Mouse (Mus musculus) forebrain, postnatal 0 days (tissue): ENCODE results near the gene Aox4. TPM values are rescaled to one million over a fixed set of nuclear protein-coding genes. Genes with fewer than 3 reads are reported as not detected.

Experiments
- ATAC-seq: fragments of 200-750 bp; cut with Nextera tagmentation; 2 replicates; pipeline ENCODE4 v1.8.0; 2017; ENCODE audit warnings: mild to moderate bottlenecking, moderate library complexity
- DNase-seq: peaks from one replicate; pipeline ENCODE4 v3.0.0-alpha.2; 2015
- H3K27ac ChIP-seq: fragments of 300-500 bp; sonication (generic); 2 replicates; pipeline ENCODE4 v1.5.1; 2014; ENCODE audit warnings: low read depth, mild to moderate bottlenecking, antibody characterized with exemption, low read length, moderate library complexity, mixed read lengths
- H3K27me3 ChIP-seq: fragments of 300-500 bp; sonication (generic); 2 replicates; pipeline ENCODE4 v1.6.1; 2014; ENCODE audit warnings: mild to moderate bottlenecking, low read length, mixed read lengths; ENCODE audit not compliant: insufficient read depth
- H3K36me3 ChIP-seq: fragments of 300-500 bp; sonication (generic); 2 replicates; pipeline ENCODE4 v1.6.1; 2014; ENCODE audit warnings: mild to moderate bottlenecking, moderate library complexity; ENCODE audit not compliant: insufficient read depth
- H3K4me1 ChIP-seq: fragments of 300-500 bp; sonication (generic); 2 replicates; pipeline ENCODE4 v1.6.1; 2014; ENCODE audit warnings: antibody characterized with exemption; ENCODE audit not compliant: insufficient read depth
- H3K4me2 ChIP-seq: fragments of 300-500 bp; sonication (generic); 2 replicates; pipeline ENCODE4 v1.6.1; 2014; ENCODE audit warnings: low read depth, mild to moderate bottlenecking, moderate library complexity
- H3K4me3 ChIP-seq: fragments of 300-500 bp; sonication (generic); 2 replicates; pipeline ENCODE4 v1.5.1; 2014; ENCODE audit warnings: low read depth, low read length, mixed read lengths
- H3K9ac ChIP-seq: fragments of 300-500 bp; sonication (generic); 2 replicates; pipeline ENCODE4 v1.6.1; 2014; ENCODE audit warnings: mild to moderate bottlenecking
- H3K9me3 ChIP-seq: fragments of 300-500 bp; sonication (generic); 2 replicates; pipeline ENCODE4 v1.6.1; 2016; ENCODE audit warnings: low read length
- CTCF ChIP-seq: sonication (generic); IDR thresholded peaks from 2 replicates; pipeline ENCODE4 v1.5.1; 2016; ENCODE audit warnings: antibody characterized with exemption, control low read depth, low read depth
- WGBS: fragments of 180-500 bp; shearing (Covaris S2); extraction: QIAGEN DNeasy Blood & Tissue Kit; methylation state at CpG from one replicate; pipeline ENCODE4 v1.1.7; 2014; 5-methylcytosine and 5-hydroxymethylcytosine counted together
- polyA plus RNA-seq: library from polyadenylated mRNA; unstranded; fragments of >200 nt; fragmentation: Nextera tagmentation; extraction: Ambion mirVana; gene quantifications from 2 replicates; pipeline ENCODE4 v1.2.1, GENCODE M21; 2015
- total RNA-seq: library from RNA; depleted of rRNA; stranded (reverse); fragments of >200 nt; gene quantifications from 2 replicates; pipeline ENCODE4 v1.2.3, GENCODE M21; 2014

Aox4 gene
- total and polyA plus RNA-seq, 2 experiments from 2014 or later, result 0.95 to 1.2 TPM

DNA sequence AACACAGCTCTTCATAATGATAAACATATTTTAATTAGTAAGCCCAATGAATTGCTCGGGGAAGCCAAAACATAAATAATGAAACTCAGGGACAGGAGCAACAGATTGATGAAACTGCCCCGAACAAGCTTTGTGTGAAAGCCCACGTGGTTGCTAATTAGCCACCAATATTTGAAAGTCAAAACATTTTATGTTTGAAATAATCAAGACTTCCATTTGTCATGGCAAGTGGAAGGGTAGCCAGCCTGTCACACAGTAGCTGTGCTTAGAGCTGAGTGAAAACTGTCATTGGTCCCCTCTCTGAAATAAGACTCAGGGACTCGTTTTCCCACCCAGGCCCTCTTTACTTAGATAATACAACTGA, 71.4 kb downstream of the Aox4 start:
- no peaks in the 10 kb centered on the region for H3K27me3 ChIP-seq
- peak; percentile 27; the same call in 1 of the 2 replicates for ATAC-seq
- no peak overlapping the region for H3K9ac ChIP-seq
- 41% methylated on average over 4 of the region's 4 CpGs for WGBS
- H3K9me3 ChIP-seq, result no peaks in the 10 kb centered on the region
- no peak overlapping the region for H3K4me3 ChIP-seq
- no peak for DNase-seq
- no peaks in the 10 kb centered on the region for H3K36me3 ChIP-seq
- H3K27ac ChIP-seq, result no peak overlapping the region
- TF ChIP-seq CTCF, result no peak
- no peak overlapping the region for H3K4me2 ChIP-seq
- no peaks in the 10 kb centered on the region for H3K4me1 ChIP-seq

DNA sequence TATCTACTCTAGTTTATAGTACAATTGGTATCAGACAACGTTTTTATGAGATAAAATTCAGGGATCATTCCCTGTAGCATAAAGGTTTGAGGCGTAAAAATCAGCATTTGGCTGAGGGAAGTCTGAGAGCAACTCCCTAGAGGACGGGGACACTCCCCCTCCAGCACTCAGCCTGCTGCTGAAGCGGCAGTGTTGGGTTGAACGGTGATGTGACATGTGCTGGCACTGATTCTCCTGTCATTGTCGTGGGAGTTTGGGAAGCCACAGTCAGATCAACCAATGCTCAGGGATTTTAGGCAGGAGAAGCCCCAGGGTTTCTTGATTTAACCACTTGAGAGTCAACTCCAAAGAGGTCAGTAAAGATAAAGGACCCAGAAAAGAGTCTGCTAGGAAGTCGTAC, 74.3 kb downstream of the Aox4 start:
- H3K36me3 ChIP-seq, result no peaks in the 10 kb centered on the region
- 49% methylated on average over 7 of the region's 7 CpGs for WGBS
- no peak overlapping the region for H3K4me2 ChIP-seq
- H3K4me1 ChIP-seq, result no peaks in the 10 kb centered on the region
- H3K9me3 ChIP-seq, result no peaks in the 10 kb centered on the region
- no peak for DNase-seq
- TF ChIP-seq CTCF, result no peak
- H3K27ac ChIP-seq, result no peak overlapping the region
- H3K4me3 ChIP-seq, result no peak overlapping the region
- no peak overlapping the region for H3K9ac ChIP-seq
- no peaks in the 10 kb centered on the region for H3K27me3 ChIP-seq
- no peak for ATAC-seq

DNA sequence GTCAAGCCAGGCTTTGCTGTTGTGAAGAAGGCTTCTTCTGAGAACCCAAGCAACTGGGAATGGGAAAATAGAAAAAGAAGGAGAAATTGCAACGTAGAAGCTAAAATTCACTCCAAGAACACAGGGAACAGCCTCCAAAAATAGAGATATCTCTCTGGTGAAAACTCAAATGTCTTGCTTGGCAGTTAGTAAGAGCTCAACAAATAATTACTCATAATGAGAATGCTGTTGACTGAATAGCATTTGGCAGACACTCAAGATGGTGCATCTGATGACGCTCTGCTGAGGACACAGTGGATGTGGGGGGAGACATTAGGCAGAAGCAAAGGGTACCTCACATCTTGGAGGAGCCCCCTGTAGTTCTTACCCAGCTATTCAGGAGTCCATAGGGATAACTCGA, 77.9 kb downstream of the Aox4 start:
- TF ChIP-seq CTCF, result no peak
- Histone ChIP-seq H3K9me3 (no peaks in the 10 kb centered on the region), H3K4me1 (peaks cover 6% of the 10 kb centered on the region; the same call in 1 of the 2 replicates), H3K9ac (no peak overlapping the region), H3K27me3 (no peaks in the 10 kb centered on the region), H3K4me3 (no peak overlapping the region), H3K27ac (no peak overlapping the region), H3K4me2 (no peak overlapping the region), H3K36me3 (no peaks in the 10 kb centered on the region)
- no peak for ATAC-seq
- WGBS, result 63% methylated on average over 3 of the region's 3 CpGs
- DNase-seq, result no peak

DNA sequence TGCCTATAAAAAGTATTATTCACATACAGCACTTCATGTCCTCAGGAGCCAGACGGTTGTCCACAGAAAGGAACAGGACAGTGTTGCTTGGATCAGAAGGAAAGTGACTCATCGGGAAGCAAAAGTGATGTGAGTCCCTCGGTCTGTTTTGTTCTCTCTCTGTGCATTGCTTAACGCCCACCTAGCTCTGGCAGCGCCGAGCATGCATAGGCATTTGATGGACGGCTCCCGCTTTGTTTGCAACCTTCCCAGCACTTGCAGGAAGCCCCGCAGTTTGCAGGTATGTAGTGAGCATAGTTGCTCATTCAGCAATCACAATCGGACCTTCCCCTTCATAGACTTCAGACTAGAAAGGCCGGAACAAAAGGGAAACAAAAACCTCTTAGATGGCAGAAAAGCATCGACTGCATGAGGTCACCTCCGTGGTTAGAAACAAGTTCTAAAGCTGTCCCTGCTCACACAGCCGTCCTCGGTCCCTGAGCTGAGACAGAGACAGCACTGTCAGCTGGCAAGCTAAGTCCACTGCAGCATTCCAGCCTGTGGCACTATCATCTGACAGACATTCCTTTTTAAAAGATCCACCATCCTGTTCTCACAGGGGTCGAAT, 79.8 kb downstream of the Aox4 start:
- peaks cover 6% of the 10 kb centered on the region; the same call in 1 of the 2 replicates for H3K4me1 ChIP-seq
- WGBS, result 24% methylated on average over 16 of the region's 16 CpGs
- ATAC-seq (no peak), DNase-seq (no peak)
- no peak overlapping the region for H3K4me3 ChIP-seq
- H3K36me3 ChIP-seq, result no peaks in the 10 kb centered on the region
- no peak overlapping the region for H3K4me2 ChIP-seq
- no peaks in the 10 kb centered on the region for H3K9me3 ChIP-seq
- no peak overlapping the region for H3K27ac ChIP-seq
- no peak for TF ChIP-seq CTCF
- H3K9ac ChIP-seq, result no peak overlapping the region
- no peaks in the 10 kb centered on the region for H3K27me3 ChIP-seq

DNA sequence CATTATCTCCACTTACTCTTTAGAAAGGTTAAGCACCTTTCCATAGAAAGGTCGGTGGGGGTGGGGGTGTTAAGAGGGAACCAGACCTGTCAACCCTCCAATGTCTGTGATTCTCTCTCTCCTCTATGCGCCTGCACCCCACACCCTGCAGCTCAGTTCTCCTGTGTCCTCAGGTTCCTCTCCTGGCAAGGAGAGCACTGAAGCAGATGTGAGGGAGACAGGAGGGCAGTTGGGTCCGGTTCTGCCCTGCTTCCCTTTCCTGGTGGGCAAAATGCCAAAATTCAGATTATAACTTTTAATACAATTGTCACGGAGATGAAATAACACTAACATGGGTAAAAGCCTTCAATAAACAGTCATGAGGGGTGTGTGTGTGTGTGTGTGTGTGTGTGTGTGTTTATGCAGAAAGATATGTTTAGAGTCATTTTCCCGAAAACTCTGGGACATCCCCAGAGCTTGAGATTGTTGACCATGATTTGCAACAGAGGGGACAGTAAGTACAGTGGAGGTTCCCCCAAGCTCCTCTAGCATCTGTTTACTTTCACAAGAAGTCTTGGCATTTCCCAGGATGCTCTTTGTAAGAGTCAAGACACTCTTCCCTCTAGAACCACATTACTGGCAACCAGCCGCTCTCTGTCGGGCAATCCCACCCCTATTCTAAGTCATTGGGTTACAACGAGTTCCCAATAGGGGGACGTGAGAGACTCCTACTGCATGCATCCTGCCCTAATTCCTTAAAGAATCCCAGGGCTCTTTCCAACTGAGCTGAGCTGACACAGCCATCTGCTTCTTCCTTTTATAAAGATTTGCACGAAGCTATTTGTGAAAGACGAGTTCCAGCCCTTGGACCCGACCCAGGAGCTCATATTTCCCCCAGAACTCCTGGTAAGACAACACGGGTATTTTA, 81.5 kb downstream of the Aox4 start:
- H3K9me3 ChIP-seq, result no peaks in the 10 kb centered on the region
- DNase-seq, result peak; percentile 62
- 48% methylated on average over 13 of the region's 13 CpGs for WGBS

DNA sequence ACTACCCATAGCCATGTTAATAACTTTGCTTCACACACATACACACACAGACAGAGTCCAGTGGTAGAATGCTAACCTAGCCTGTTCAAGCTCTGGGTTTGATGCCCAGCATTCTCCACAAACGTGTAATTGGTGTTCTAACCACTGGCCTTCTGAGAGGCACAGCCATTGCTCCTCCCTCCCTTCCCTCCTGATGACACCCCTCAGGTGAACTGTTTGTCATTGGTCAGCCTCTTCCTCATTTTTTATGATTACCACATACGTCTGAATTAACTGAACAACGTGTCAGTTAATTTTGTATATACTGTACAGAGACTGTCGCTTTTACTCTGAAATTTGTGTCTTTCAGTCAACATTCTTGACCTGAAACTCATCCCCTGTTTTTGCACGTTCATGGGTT, 84.5 kb downstream of the Aox4 start:
- Histone ChIP-seq H3K4me2 (no peak overlapping the region), H3K9me3 (no peaks in the 10 kb centered on the region), H3K4me1 (peaks cover 6% of the 10 kb centered on the region; the same call in 1 of the 2 replicates), H3K4me3 (no peak overlapping the region), H3K27ac (no peak overlapping the region), H3K27me3 (no peaks in the 10 kb centered on the region), H3K36me3 (no peaks in the 10 kb centered on the region), H3K9ac (no peak overlapping the region)
- WGBS, result 86% methylated on average over 5 of the region's 5 CpGs
- no peak for TF ChIP-seq CTCF
- ATAC-seq, result no peak
- DNase-seq, result no peak

More for the DNA sequence above, 81.5 kb downstream of the Aox4 start:
- Histone ChIP-seq H3K36me3 (no peaks in the 10 kb centered on the region), H3K4me3 (no peak overlapping the region), H3K27me3 (no peaks in the 10 kb centered on the region), H3K4me1 (peaks cover 6% of the 10 kb centered on the region; the same call in 1 of the 2 replicates), H3K9ac (no peak overlapping the region), H3K4me2 (no peak overlapping the region), H3K27ac (no peak overlapping the region)
- TF ChIP-seq CTCF, result no peak
- peak; percentile 53; the same call in 1 of the 2 replicates for ATAC-seq

DNA sequence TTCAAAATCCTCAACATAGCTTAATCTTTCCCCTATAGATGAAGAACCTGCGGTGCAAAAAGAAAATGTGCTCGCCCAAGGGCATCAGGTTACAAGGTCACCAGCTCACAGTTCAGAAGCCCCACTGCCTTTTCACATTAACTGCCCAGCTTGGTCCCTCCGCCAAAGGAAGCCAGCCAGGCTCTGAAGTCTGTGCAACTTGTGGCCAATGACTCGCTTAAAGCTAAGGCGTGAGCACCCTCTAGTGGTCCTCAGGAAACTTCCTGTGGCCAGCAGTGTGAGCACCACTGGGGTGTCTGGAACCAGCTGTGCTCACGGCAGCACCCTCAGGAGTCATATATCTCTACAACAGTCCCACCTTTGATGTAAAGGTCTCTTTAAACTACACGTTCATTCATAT, 86.1 kb downstream of the Aox4 start:
- Histone ChIP-seq H3K4me3 (no peak overlapping the region), H3K27ac (no peak overlapping the region), H3K4me2 (no peak overlapping the region), H3K4me1 (peaks cover 6% of the 10 kb centered on the region; the same call in 1 of the 2 replicates), H3K27me3 (no peaks in the 10 kb centered on the region), H3K36me3 (no peaks in the 10 kb centered on the region), H3K9me3 (no peaks in the 10 kb centered on the region), H3K9ac (no peak overlapping the region)
- DNase-seq, result peak; percentile 81
- ATAC-seq, result peak; percentile 76
- WGBS, result 5% methylated on average over 7 of the region's 7 CpGs
- peak; percentile 86 for TF ChIP-seq CTCF
